Mouse (Mus musculus) G1E-ER4 (cell line): ENCODE measurements around the gene Plk5. TPM values are rescaled to one million over a fixed set of nuclear protein-coding genes. Genes with fewer than 3 reads are reported as not detected.

Experiments used
- GATA1 ChIP-seq: IDR thresholded peaks from one replicate; pipeline ENCODE4 v1.8.0; 2012; ENCODE audit warnings: low read length, inconsistent platforms
- polyA plus RNA-seq: library from polyadenylated mRNA; stranded (reverse); fragments of >175 nt; gene quantifications from 2 replicates; pipeline ENCODE4 v1.2.3, GENCODE M21; 2012

The Plk5 gene
- polyA plus RNA-seq, 1 experiment = not detected

- no peak for TF ChIP-seq GATA1
Observed at GRCm38 (mm10) chr10:80369995-80370747, 13.9 kb downstream of the Plk5 start.

DNA sequence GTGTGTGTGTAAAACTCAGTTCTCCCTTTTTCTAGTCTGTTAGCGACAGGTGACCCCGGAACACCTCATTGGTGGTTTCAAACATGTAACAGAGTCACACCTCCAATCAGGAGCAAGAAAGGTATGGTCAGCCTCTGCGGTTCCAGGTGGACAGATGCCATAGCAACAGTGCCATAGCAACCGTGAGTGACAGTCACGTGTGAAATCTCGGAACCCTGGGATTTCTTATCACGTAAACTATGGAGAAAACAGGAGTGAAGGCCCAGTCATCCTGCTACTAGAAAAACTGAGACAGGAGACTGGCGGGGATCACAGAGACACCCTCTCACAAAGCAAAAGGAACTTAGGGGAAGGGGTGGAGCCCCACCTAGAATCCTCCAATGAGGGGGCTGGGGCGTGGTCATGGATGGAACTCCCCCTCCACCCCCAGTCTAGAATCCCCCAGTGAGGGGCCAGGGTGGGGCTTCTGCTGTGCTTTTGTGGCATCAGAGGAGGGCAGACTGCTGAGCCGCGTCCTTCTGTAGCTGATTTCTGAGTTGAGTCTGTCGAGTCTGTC is 15.2 kb downstream of the Plk5 start:
- TF ChIP-seq GATA1 = no peak

DNA sequence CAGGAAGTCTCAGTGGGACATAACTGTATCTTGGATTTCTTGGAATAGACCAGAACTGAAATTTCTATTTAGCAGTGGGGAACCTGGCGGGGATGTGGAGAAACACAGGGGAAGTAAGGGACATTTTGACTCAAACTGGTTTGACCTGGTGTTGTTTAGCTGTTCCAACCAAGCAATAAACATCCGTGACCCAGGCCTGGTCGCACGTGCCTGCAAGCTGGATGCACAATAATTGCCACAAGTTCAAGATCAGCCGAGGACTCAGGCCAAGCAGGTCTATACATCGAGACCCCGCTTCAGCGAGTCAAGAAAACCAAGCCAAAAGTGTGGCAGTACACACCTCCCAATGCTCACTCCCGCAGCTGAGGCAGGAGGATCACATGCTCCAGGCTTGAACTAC is 15.7 kb downstream of the Plk5 start:
- TF ChIP-seq GATA1 = no peak

- TF ChIP-seq GATA1 = no peak
Observed at GRCm38 (mm10) chr10:80372706-80373105, 16.4 kb downstream of the Plk5 start.

DNA sequence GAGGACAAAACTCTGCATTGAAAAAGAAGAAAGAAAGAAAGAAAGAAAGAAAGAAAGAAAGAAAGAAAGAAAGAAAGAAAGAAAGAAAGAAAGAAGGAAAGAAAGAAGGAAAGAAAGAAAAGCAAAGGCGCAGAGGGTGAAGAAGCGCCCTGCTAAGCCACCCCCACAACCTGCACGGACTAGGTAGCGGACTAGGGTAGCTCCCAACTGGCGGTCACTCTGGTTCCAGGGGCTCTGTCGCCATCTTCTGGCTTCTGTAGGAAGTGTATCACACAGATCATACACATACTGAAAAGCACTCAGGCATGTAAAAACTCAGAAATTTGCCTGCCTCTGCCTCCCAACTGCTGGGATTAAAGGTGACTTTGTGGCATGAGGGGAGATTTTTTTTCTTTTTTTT is 17.8 kb downstream of the Plk5 start:
- no peak for TF ChIP-seq GATA1

DNA sequence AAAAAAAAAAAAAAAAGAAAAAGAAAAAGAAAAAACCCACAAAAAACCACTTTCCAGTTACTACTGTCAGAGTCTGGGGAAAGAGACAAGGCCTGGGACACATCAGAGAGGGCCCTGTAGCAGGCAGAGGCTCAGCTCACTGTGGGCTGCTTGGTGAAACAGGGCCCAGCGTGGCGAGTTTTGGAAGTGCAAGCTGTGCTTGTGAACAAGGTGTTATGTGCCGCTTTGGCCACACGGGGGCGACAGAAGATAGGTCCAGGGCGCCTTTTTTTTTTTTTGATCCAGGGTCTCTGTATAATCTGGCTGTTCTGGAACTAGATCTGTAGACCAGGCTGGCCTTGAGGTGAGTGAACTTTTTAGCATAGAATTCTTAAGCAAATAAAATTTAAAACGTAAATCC is 19.9 kb downstream of the Plk5 start:
- no peak for TF ChIP-seq GATA1

DNA sequence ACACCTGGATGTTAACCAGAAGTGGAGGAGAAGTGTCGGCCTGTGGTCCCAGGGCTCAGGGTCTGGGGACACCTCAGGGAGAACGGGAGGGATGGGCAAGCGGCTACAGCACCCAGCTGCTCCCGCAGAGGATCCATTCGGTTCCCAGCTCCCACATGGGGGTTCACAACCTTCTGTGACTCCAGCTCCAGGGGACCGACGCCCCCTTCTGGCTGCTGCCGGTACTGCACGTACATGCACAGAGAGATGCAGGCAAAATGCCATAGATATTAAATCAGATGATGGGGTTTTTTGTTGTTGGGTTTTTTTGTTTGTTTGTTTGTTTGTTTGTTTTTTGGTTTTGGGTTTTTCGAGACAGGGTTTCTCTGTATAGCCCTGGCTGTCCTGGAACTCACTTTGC is 21.5 kb downstream of the Plk5 start:
- no peak for TF ChIP-seq GATA1

DNA sequence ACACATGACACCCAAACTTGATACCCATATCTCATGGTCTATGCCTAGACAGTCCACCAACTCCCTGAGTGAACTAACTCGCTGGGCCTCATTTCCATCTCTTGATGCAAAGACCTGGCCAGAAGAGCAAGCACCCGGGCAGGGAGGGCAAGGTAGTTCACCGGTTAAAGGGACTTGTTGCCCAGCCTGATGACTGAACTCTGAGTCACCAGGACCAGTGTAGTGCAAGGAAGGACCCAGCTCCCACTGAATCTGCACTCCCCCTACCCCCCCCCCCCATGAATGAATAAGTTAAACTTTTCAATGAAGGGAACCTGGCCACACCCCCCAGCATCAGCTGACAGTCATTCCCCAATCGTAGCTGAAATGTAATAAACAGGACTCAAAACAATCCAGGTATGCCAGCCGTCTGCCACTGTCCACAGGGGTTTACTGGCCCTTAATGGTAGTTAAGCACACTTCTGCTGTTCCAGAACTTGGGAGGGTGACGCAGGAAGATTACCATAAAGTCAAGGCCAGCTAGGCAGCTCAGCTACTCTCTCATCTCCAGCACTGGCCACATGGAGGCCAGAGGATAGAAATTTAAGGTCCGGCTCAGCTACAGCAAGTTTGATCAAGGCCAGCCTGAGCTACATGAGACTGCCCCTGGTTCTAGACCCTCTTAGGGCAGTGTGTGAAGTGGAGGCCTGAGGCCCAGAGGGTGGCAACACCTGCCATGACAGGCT is 26.5 kb downstream of the Plk5 start:
- TF ChIP-seq GATA1 = no peak

- TF ChIP-seq GATA1 = no peak
Observed at GRCm38 (mm10) chr10:80383431-80383830, 27.2 kb downstream of the Plk5 start.

DNA sequence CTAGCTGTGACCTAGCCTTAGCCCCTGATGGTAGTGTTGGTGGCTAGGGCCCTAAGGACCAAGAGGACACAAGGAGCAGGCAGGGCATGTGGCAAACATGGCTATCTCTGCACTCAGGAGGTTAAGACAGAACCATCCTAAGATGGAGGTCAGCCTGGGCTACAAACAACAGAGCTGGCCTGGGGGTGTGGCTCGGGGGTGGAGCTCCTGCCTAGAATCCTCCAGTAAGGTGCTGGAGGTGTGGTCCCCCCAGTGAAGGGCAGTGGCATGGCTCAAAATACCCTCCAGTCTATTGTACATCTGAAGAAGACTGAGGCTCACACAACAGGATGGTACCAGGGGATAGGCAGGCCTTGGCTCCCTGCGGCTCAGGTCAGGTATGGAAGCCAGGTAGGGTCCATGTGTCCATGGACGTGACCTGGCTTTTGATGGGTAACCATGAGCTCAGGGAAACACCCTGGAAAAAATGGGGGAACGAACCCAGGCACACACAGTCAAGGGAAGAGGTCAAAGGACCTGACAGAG is 27.9 kb downstream of the Plk5 start:
- no peak for TF ChIP-seq GATA1

DNA sequence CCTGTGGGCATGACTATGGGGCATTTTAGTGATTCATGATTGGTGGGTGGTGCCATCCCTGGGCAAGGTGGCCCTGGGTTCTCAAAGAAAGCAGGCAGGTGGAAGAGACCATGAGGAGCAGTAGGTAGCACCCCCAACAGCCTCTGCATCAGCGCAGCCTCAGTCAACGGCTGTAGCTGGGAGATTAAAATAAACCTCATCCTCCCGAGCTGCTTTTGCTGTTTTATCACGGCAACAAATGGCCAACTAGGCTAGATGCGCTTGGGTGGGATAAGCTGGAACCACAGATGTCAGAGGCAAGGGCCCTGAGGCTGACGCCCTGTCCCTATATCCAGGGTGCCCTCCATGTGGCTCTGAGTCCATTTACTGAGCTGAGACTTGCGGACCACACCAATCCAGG is 28.4 kb downstream of the Plk5 start:
- TF ChIP-seq GATA1 = no peak

- no peak for TF ChIP-seq GATA1
Observed at GRCm38 (mm10) chr10:80385310-80385709, 29.1 kb downstream of the Plk5 start.

- no peak for TF ChIP-seq GATA1
Observed at GRCm38 (mm10) chr10:80385811-80386734, 29.8 kb downstream of the Plk5 start.

DNA sequence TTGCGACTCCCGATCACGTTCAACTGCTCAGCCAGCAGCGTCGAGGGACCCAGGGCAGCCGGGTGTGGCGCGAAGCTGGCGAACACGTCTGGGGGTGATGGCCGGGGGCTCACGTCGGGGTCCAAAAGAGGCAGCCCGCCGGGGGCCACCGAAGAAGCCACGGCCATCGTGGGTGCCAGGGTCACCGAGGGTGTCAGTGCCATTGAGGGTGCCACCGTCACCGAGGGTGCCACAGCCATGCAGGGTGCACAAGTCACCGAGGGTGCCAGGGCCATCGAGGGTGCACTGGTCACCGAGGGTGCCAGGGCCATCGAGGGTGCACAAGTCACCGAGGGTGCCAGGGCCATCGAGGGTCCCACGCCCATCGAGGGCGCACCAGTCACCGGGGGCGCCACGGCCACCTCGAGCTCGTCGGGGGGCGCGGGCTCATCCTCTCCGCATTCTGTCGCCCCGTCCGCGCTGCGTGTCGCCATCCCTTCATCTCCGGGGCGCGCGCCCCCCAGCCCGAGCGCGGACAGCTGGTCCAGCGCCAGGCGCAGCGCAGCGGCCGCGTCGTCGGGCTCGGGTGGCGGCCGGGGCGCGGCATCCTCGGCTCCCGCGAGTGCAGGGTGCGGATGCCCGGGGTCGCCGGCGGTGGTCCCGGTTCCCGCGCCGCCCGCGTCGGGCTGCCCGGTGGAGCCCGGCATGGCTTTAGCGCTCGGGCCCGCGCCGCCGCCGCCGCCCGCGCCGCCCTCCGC is 30.6 kb downstream of the Plk5 start:
- no peak for TF ChIP-seq GATA1

- no peak for TF ChIP-seq GATA1
Observed at GRCm38 (mm10) chr10:80387522-80387959, 31.3 kb downstream of the Plk5 start, which contains the start of gene Mex3d. Gene Mex3d (minus strand): TSS chr10:80387659.
